Mouse (Mus musculus): ENCODE data around the gene Popdc2.

Popdc2 gene

GRCm38 (mm10) chr16:38354185-38354913 is 7.7 kb upstream of the Popdc2 start:
- DNase-seq (ENCODE audit: low spot score): no peak

- no peak for DNase-seq (ENCODE audit: low spot score)
These were observed 3.7 kb upstream of the Popdc2 start for GRCm38 (mm10) chr16:38358256-38358812.

GRCm38 (mm10) chr16:38359241-38359640 is 2.8 kb upstream of the Popdc2 start:
- DNase-seq (ENCODE audit: low spot score): no peak

GRCm38 (mm10) chr16:38359857-38360256 is 2.2 kb upstream of the Popdc2 start:
- DNase-seq (ENCODE audit: low spot score): no peak

GRCm38 (mm10) chr16:38360317-38360716 is 1.7 kb upstream of the Popdc2 start:
- DNase-seq (ENCODE audit: low spot score): no peak

GRCm38 (mm10) chr16:38362493-38363255 is 665 bp downstream of the Popdc2 start:
- no peak for DNase-seq (ENCODE audit: low spot score)

GRCm38 (mm10) chr16:38363256-38363595 is 1.2 kb downstream of the Popdc2 start:
- DNase-seq (ENCODE audit: low spot score): no peak

GRCm38 (mm10) chr16:38363657-38364056 is 1.6 kb downstream of the Popdc2 start:
- no peak for DNase-seq (ENCODE audit: low spot score)

GRCm38 (mm10) chr16:38365390-38365789 is 3.4 kb downstream of the Popdc2 start:
- DNase-seq (ENCODE audit: low spot score): no peak

GRCm38 (mm10) chr16:38366231-38366630 is 4.2 kb downstream of the Popdc2 start:
- no peak for DNase-seq (ENCODE audit: low spot score)

- DNase-seq (ENCODE audit: low spot score): no peak
These were observed 6.3 kb downstream of the Popdc2 start for GRCm38 (mm10) chr16:38368336-38368735.

- no peak for DNase-seq (ENCODE audit: low spot score)
These were observed 7.0 kb downstream of the Popdc2 start for GRCm38 (mm10) chr16:38369000-38369399.

- DNase-seq (ENCODE audit: low spot score): no peak
These were observed 7.4 kb downstream of the Popdc2 start for GRCm38 (mm10) chr16:38369431-38369830.

GRCm38 (mm10) chr16:38369992-38370484 is 8.0 kb downstream of the Popdc2 start:
- DNase-seq (ENCODE audit: low spot score): no peak

GRCm38 (mm10) chr16:38370633-38371374 is 8.8 kb downstream of the Popdc2 start:
- no peak for DNase-seq (ENCODE audit: low spot score)

GRCm38 (mm10) chr16:38371705-38372296 is 9.8 kb downstream of the Popdc2 start:
- DNase-seq (ENCODE audit: low spot score): no peak

- no peak for DNase-seq (ENCODE audit: low spot score)
These were observed 10.9 kb downstream of the Popdc2 start for GRCm38 (mm10) chr16:38372876-38373275.

- no peak for DNase-seq (ENCODE audit: low spot score)
These were observed 11.4 kb downstream of the Popdc2 start for GRCm38 (mm10) chr16:38373439-38373838.

- no peak for DNase-seq (ENCODE audit: low spot score)
These were observed 11.9 kb downstream of the Popdc2 start for GRCm38 (mm10) chr16:38373941-38374340.

GRCm38 (mm10) chr16:38374379-38375140 is 12.6 kb downstream of the Popdc2 start:
- DNase-seq (ENCODE audit: low spot score): no peak

- DNase-seq (ENCODE audit: low spot score): no peak
These were observed 13.2 kb downstream of the Popdc2 start for GRCm38 (mm10) chr16:38375182-38375581.

Data from ovary, postnatal 36 days (tissue).